Mouse (Mus musculus) bone marrow macrophage, adult 2 months (primary cell): Measurements from ENCODE around the gene Plk2.

Experiments used
- CTCF ChIP-seq: IDR thresholded peaks from 2 replicates; pipeline ENCODE4 v1.5.1; 2012; ENCODE audit warnings: low read depth, mild to moderate bottlenecking, low read length, moderate library complexity
- POLR2A ChIP-seq: IDR thresholded peaks from 2 replicates; pipeline ENCODE4 v1.6.1; 2012; ENCODE audit warnings: mild to moderate bottlenecking, low read depth, low read length, borderline replicate concordance

DNA sequence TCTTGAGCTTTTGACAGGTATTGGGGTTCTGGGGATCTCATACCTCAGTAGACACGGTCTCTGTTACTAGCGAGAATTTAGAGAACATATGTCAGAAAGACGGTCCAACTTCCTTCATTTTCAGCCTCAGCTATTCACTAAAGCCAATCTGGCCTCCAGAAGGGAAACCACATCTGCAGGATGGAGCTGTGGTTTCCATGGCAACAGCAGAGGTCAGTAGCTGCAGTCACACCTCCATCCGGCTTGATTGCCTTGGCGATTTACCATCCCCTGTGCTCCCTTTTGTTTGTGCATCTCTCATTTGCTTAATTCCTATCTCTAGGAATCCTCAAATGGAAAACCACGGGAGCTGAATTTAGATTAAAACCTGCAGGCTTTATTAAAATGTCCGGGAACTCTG, 48.1 kb upstream of the Plk2 start:
- TF ChIP-seq CTCF: no peak
- no peak for TF ChIP-seq POLR2A
